Mouse (Mus musculus) liver, embryonic 13.5 days (tissue): ENCODE data around the gene Arpc2. TPM values are rescaled to one million over a fixed set of nuclear protein-coding genes. Genes with fewer than 3 reads are reported as not detected.
"Not testable (repeated sequence)": the region's sequence is repeated elsewhere in the genome, so short reads cannot be mapped to it uniquely, and the experiment has no call there.

Experiments used
- ATAC-seq: fragments of 200-750 bp; cut with Nextera tagmentation; 2 replicates; pipeline ENCODE4 v1.8.0; 2017; ENCODE audit warnings: low read depth, mild to moderate bottlenecking, moderate number of reproducible peaks, moderate library complexity
- DNase-seq: peaks from one replicate; pipeline ENCODE4 v3.0.0; 2022
- H3K27ac ChIP-seq: fragments of 300-500 bp; sonication (generic); 2 replicates; pipeline ENCODE4 v1.5.1; 2015; ENCODE audit warnings: moderate library complexity, mild to moderate bottlenecking, inconsistent platforms
- H3K27me3 ChIP-seq: fragments of 300-500 bp; sonication (generic); 2 replicates; pipeline ENCODE4 v1.6.1; 2015; ENCODE audit warnings: mild to moderate bottlenecking, inconsistent platforms
- H3K36me3 ChIP-seq: fragments of 300-500 bp; sonication (generic); 2 replicates; pipeline ENCODE4 v1.6.1; 2015; ENCODE audit warnings: mild to moderate bottlenecking, inconsistent platforms
- H3K4me1 ChIP-seq: fragments of 300-500 bp; sonication (generic); replicated peaks from 2 replicates; pipeline ENCODE4 v1.6.1; 2015; ENCODE audit warnings: inconsistent platforms
- H3K4me2 ChIP-seq: fragments of 300-500 bp; sonication (generic); 2 replicates; pipeline ENCODE4 v1.6.1; 2015; ENCODE audit warnings: inconsistent platforms, mild to moderate bottlenecking, moderate library complexity
- H3K4me3 ChIP-seq: fragments of 300-500 bp; sonication (generic); replicated peaks from 2 replicates; pipeline ENCODE4 v1.5.1; 2015; ENCODE audit warnings: mild to moderate bottlenecking, inconsistent platforms
- H3K9ac ChIP-seq: fragments of 300-500 bp; sonication (generic); 2 replicates; pipeline ENCODE4 v1.6.1; 2015; ENCODE audit warnings: mild to moderate bottlenecking, inconsistent platforms
- H3K9me3 ChIP-seq: fragments of 300-500 bp; sonication (generic); replicated peaks from 2 replicates; pipeline ENCODE4 v1.6.1; 2016; ENCODE audit warnings: inconsistent platforms
- WGBS: fragments of 180-500 bp; shearing (Covaris S2); methylation state at CpG from one replicate; pipeline ENCODE4 v1.1.7; 2015; ENCODE audit not compliant: insufficient replicate concordance; 5-methylcytosine and 5-hydroxymethylcytosine counted together
- polyA plus RNA-seq: library from polyadenylated mRNA; unstranded; fragments of >200 nt; fragmentation: Nextera tagmentation; extraction: Ambion mirVana; gene quantifications from 2 replicates; pipeline ENCODE4 v1.2.1, GENCODE M21; 2015

Gene Arpc2
- polyA plus RNA-seq, 1 experiment from 2014 or later: 226 TPM

- Histone ChIP-seq H3K27ac (peak overlapping the region; percentile 87), H3K4me3 (peak overlapping the region; percentile 87), H3K36me3 (peaks cover 48% of the 10 kb centered on the region), H3K9me3 (no peaks in the 10 kb centered on the region), H3K27me3 (no peaks in the 10 kb centered on the region), H3K9ac (peak overlapping the region; percentile 86), H3K4me1 (peaks cover 50% of the 10 kb centered on the region), H3K4me2 (peak overlapping the region; percentile 91)
- ATAC-seq (peak; percentile 19), DNase-seq (peak; percentile 39)
- WGBS: 7% methylated on average over 15 of the region's 15 CpGs
Measured at GRCm38 (mm10) chr1:74283686-74284463, 48.0 kb downstream of the Arpc2 start.

GRCm38 (mm10) chr1:74284543-74285160 is 48.8 kb downstream of the Arpc2 start, which contains the start of the genes Aamp and Pnkd:
Gene Aamp (minus strand): TSS chr1:74284738.
Gene Pnkd (plus strand): TSS chr1:74284930.
- no peaks in the 10 kb centered on the region for H3K27me3 ChIP-seq
- H3K4me3 ChIP-seq: peak within 1 kb of the TSS; percentile 87
- peak; percentile 93 for ATAC-seq
- DNase-seq: peak; percentile 100
- peaks cover 58% of the 10 kb centered on the region for H3K4me1 ChIP-seq
- H3K27ac ChIP-seq: peak within 1 kb of the TSS; percentile 87
- H3K36me3 ChIP-seq: peaks cover 48% of the 10 kb centered on the region
- peak within 1 kb of the TSS; percentile 86 for H3K9ac ChIP-seq
- no peaks in the 10 kb centered on the region for H3K9me3 ChIP-seq
- WGBS: under 1% methylated on average over 56 of the region's 56 CpGs
- H3K4me2 ChIP-seq: peak within 1 kb of the TSS; percentile 91

- peak overlapping the region; percentile 87 for H3K4me2 ChIP-seq
- peak overlapping the region; percentile 82 for H3K9ac ChIP-seq
- no peaks in the 10 kb centered on the region for H3K27me3 ChIP-seq
- no peaks in the 10 kb centered on the region for H3K9me3 ChIP-seq
- peaks cover 48% of the 10 kb centered on the region for H3K36me3 ChIP-seq
- 3% methylated on average over 23 of the region's 23 CpGs for WGBS
- H3K27ac ChIP-seq: peak overlapping the region; percentile 9
- no peak for DNase-seq
- peaks cover 64% of the 10 kb centered on the region for H3K4me1 ChIP-seq
- H3K4me3 ChIP-seq: peak overlapping the region; percentile 82
- no peak for ATAC-seq
Measured at GRCm38 (mm10) chr1:74285212-74286010, 49.5 kb downstream of the Arpc2 start.

GRCm38 (mm10) chr1:74286869-74287607 is 51.2 kb downstream of the Arpc2 start:
- H3K4me1 ChIP-seq: peaks cover 67% of the 10 kb centered on the region
- H3K27me3 ChIP-seq, H3K4me2 ChIP-seq, H3K9ac ChIP-seq, ATAC-seq, H3K27ac ChIP-seq, H3K4me3 ChIP-seq, DNase-seq, H3K9me3 ChIP-seq: not testable (repeated sequence)
- WGBS: 52% methylated on average over 16 of the region's 17 CpGs
- peaks cover 45% of the 10 kb centered on the region for H3K36me3 ChIP-seq

- Histone ChIP-seq H3K27me3 (no peaks in the 10 kb centered on the region), H3K4me3 (no peak overlapping the region), H3K9ac (peak overlapping the region; percentile 30), H3K27ac (peak overlapping the region; percentile 21; the same call in 1 of the 2 replicates), H3K9me3 (no peaks in the 10 kb centered on the region), H3K36me3 (peaks cover 48% of the 10 kb centered on the region), H3K4me1 (peaks cover 59% of the 10 kb centered on the region), H3K4me2 (no peak overlapping the region)
- no peak for DNase-seq
- WGBS: 58% methylated on average over 4 of the region's 4 CpGs
- no peak for ATAC-seq
Measured at GRCm38 (mm10) chr1:74288327-74288726, 52.4 kb downstream of the Arpc2 start.

GRCm38 (mm10) chr1:74289248-74289647 is 53.4 kb downstream of the Arpc2 start:
- no peak overlapping the region for H3K4me3 ChIP-seq
- no peak overlapping the region for H3K9ac ChIP-seq
- no peaks in the 10 kb centered on the region for H3K9me3 ChIP-seq
- no peak for DNase-seq
- H3K27ac ChIP-seq: 0 out of 2 replicates have a peak overlapping the region, but pooled peaks have one; percentile 21
- H3K4me1 ChIP-seq: peaks cover 60% of the 10 kb centered on the region
- WGBS: 78% methylated on average over 9 of the region's 9 CpGs
- peaks cover 56% of the 10 kb centered on the region for H3K36me3 ChIP-seq
- H3K4me2 ChIP-seq: no peak overlapping the region
- H3K27me3 ChIP-seq: no peaks in the 10 kb centered on the region
- no peak for ATAC-seq

- Histone ChIP-seq H3K27me3 (no peaks in the 10 kb centered on the region), H3K9me3 (no peaks in the 10 kb centered on the region), H3K4me1 (peaks cover 65% of the 10 kb centered on the region), H3K4me3 (no peak overlapping the region), H3K36me3 (peaks cover 58% of the 10 kb centered on the region), H3K4me2 (no peak overlapping the region), H3K9ac (no peak overlapping the region), H3K27ac (0 out of 2 replicates have a peak overlapping the region, but pooled peaks have one; percentile 21)
- 80% methylated on average over 2 of the region's 2 CpGs for WGBS
- DNase-seq (no peak), ATAC-seq (no peak)
Measured at GRCm38 (mm10) chr1:74289740-74290139, 53.9 kb downstream of the Arpc2 start.

GRCm38 (mm10) chr1:74290141-74290540 is 54.3 kb downstream of the Arpc2 start:
- WGBS: 86% methylated on average over 5 of the region's 5 CpGs
- H3K4me1 ChIP-seq: peaks cover 69% of the 10 kb centered on the region

GRCm38 (mm10) chr1:74292331-74293020 is 56.6 kb downstream of the Arpc2 start:
- H3K9ac ChIP-seq: no peak overlapping the region

More at GRCm38 (mm10) chr1:74290141-74290540, 54.3 kb downstream of the Arpc2 start:
- no peak overlapping the region for H3K4me2 ChIP-seq
- no peaks in the 10 kb centered on the region for H3K9me3 ChIP-seq
- no peak overlapping the region for H3K9ac ChIP-seq
- no peaks in the 10 kb centered on the region for H3K27me3 ChIP-seq
- no peak for ATAC-seq
- peak overlapping the region; percentile 9; the same call in 1 of the 2 replicates for H3K27ac ChIP-seq
- H3K4me3 ChIP-seq: no peak overlapping the region
- H3K36me3 ChIP-seq: peaks cover 58% of the 10 kb centered on the region
- DNase-seq: no peak

GRCm38 (mm10) chr1:74293306-74293960 is 57.5 kb downstream of the Arpc2 start:
- H3K4me3 ChIP-seq: no peak overlapping the region
- DNase-seq: no peak
- H3K36me3 ChIP-seq: peaks cover 54% of the 10 kb centered on the region
- H3K9ac ChIP-seq: no peak overlapping the region
- peaks cover 77% of the 10 kb centered on the region for H3K4me1 ChIP-seq
- ATAC-seq: no peak
- no peaks in the 10 kb centered on the region for H3K27me3 ChIP-seq
- H3K4me2 ChIP-seq: no peak overlapping the region
- 83% methylated on average over 8 of the region's 8 CpGs for WGBS
- peak overlapping the region; percentile 64 for H3K27ac ChIP-seq
- no peaks in the 10 kb centered on the region for H3K9me3 ChIP-seq

More at GRCm38 (mm10) chr1:74292331-74293020, 56.6 kb downstream of the Arpc2 start:
- DNase-seq (no peak), ATAC-seq (no peak)
- 80% methylated on average over 11 of the region's 11 CpGs for WGBS
- Histone ChIP-seq H3K36me3 (peaks cover 58% of the 10 kb centered on the region), H3K27me3 (no peaks in the 10 kb centered on the region), H3K4me2 (no peak overlapping the region), H3K4me1 (peaks cover 76% of the 10 kb centered on the region), H3K9me3 (no peaks in the 10 kb centered on the region), H3K27ac (peak overlapping the region; percentile 15; the same call in 1 of the 2 replicates), H3K4me3 (no peak overlapping the region)
